ENCODE assay signal across 29 mouse cellular contexts in genomic region chrX:103688551-103688950, GRCm38 (mm10). TPM values are rescaled to one million over a fixed set of nuclear protein-coding genes. Genes with fewer than 3 reads are reported as not detected.
"Had no signal": no experiment of that assay in that cellular context is flagged by ENCODE, and none has a peak within 500 bp of the region (broad histone marks: within the 10 kb centered on the region; RNA-seq: fewer than 3 reads in every experiment).

No protein-coding gene starts in this region.

- DNase-seq: kidney, postnatal 25 days; layer of hippocampus, adult 9-11 months; liver, postnatal 0 days; lung, embryonic 14.5 days; retina, postnatal 1 day; right cerebral cortex, postnatal 25 days; spleen, adult 18-20 months; thymus, postnatal 14 days; thymus, postnatal 4 days had no signal

RNA-seq across cellular contexts. Expression of gene Zcchc13, which starts 58.2 kb away (rescaled TPM):
- total RNA-seq: layer of hippocampus, adult 2 months; layer of hippocampus, postnatal 25 days; left cerebral cortex, adult 18-20 months; left cerebral cortex, postnatal 36 days; monocyte, adult 5-6 weeks; neutrophil, adult 5-6 weeks had no signal
- polyA plus RNA-seq: kidney, postnatal 0 days; large intestine, adult 2 months; limb, embryonic 12.5 days; limb, embryonic 15.5 days; liver, embryonic 11.5 days; liver, embryonic 14.5 days; liver, postnatal 0 days; lung, embryonic 14.5 days; lung, postnatal 0 days; macrophage; midbrain, embryonic 10.5 days; midbrain, embryonic 13.5 days; midbrain, embryonic 16.5 days; myocyte; neural tube, embryonic 13.5 days; stomach, embryonic 15.5 days had no signal
